Mouse (Mus musculus) cerebellum, adult (tissue): ENCODE measurements around the gene Rbm26.

ENCODE experiments used
- ATAC-seq: cut with Nextera tagmentation; 2 replicates; pipeline ENCODE4 v1.9.2; 2017; ENCODE audit warnings: mild to moderate bottlenecking, moderate library complexity, mixed read lengths; ENCODE audit not compliant: insufficient number of reproducible peaks, low FRiP score, low TSS enrichment

The Rbm26 gene

GRCm38 (mm10) chr14:105177238-105177693 is at the start of gene Rbm26:
TSS of gene Rbm26 (minus strand) at chr14:105177327.
- ATAC-seq = peak; percentile 96

GRCm38 (mm10) chr14:105225790-105226189 is 48.7 kb upstream of the Rbm26 start:
- ATAC-seq = no peak

GRCm38 (mm10) chr14:105222240-105222639 is 45.1 kb upstream of the Rbm26 start:
- no peak for ATAC-seq

GRCm38 (mm10) chr14:105219525-105220376 is 42.6 kb upstream of the Rbm26 start:
- ATAC-seq = no peak

GRCm38 (mm10) chr14:105198401-105198800 is 21.3 kb upstream of the Rbm26 start:
- ATAC-seq = 0 out of 2 replicates have a peak, but pooled peaks have one; percentile 52

- no peak for ATAC-seq
Observed at GRCm38 (mm10) chr14:105194682-105195081, 17.6 kb upstream of the Rbm26 start.

GRCm38 (mm10) chr14:105184866-105185265 is 7.7 kb upstream of the Rbm26 start:
- no peak for ATAC-seq

- ATAC-seq = no peak
Observed at GRCm38 (mm10) chr14:105182786-105183185, 5.7 kb upstream of the Rbm26 start.

- no peak for ATAC-seq
Observed at GRCm38 (mm10) chr14:105179733-105180132, 2.6 kb upstream of the Rbm26 start.

- no peak for ATAC-seq
Observed at GRCm38 (mm10) chr14:105178996-105179395, 1.9 kb upstream of the Rbm26 start.

- peak; percentile 42 for ATAC-seq
Observed at GRCm38 (mm10) chr14:105176381-105177168, 552 bp downstream of the Rbm26 start.

- peak; percentile 79 for ATAC-seq
Observed at GRCm38 (mm10) chr14:105167181-105167580, 9.9 kb downstream of the Rbm26 start.

- ATAC-seq = no peak
Observed at GRCm38 (mm10) chr14:105164793-105165192, 12.3 kb downstream of the Rbm26 start.

GRCm38 (mm10) chr14:105161334-105161733 is 15.8 kb downstream of the Rbm26 start:
- ATAC-seq = no peak

GRCm38 (mm10) chr14:105158526-105158925 is 18.6 kb downstream of the Rbm26 start:
- no peak for ATAC-seq

GRCm38 (mm10) chr14:105134076-105134475 is 43.1 kb downstream of the Rbm26 start:
- no peak for ATAC-seq

GRCm38 (mm10) chr14:105127715-105128385 is 49.3 kb downstream of the Rbm26 start:
- no peak for ATAC-seq

GRCm38 (mm10) chr14:105124513-105124912 is 52.6 kb downstream of the Rbm26 start:
- no peak for ATAC-seq

GRCm38 (mm10) chr14:105115402-105115801 is 61.7 kb downstream of the Rbm26 start:
- no peak for ATAC-seq

- ATAC-seq = no peak
Observed at GRCm38 (mm10) chr14:105106252-105106651, 70.9 kb downstream of the Rbm26 start.

- ATAC-seq = no peak
Observed at GRCm38 (mm10) chr14:105098861-105099260, 78.3 kb downstream of the Rbm26 start.
